Mouse (Mus musculus) heart, embryonic 11.5 days (tissue): ENCODE data around the gene Gm9972. TPM values are rescaled to one million over a fixed set of nuclear protein-coding genes. Genes with fewer than 3 reads are reported as not detected.

Experiments
- ATAC-seq: fragments of 200-750 bp; cut with Nextera tagmentation; replicated peaks from 2 replicates; pipeline ENCODE4 v1.8.0; 2017; ENCODE audit warnings: moderate library complexity; ENCODE audit not compliant: insufficient number of reproducible peaks, low FRiP score, low TSS enrichment
- H3K27ac ChIP-seq: fragments of 300-500 bp; sonication (generic); 2 replicates; pipeline ENCODE4 v1.5.1; 2014; ENCODE audit warnings: mild to moderate bottlenecking, low read depth, low read length
- H3K27me3 ChIP-seq: fragments of 300-500 bp; sonication (generic); 2 replicates; pipeline ENCODE4 v1.6.1; 2014; ENCODE audit warnings: mild to moderate bottlenecking, low read length, mixed read lengths; ENCODE audit not compliant: control insufficient read depth, insufficient read depth
- H3K36me3 ChIP-seq: fragments of 300-500 bp; sonication (generic); 2 replicates; pipeline ENCODE4 v1.6.1; 2014; ENCODE audit warnings: mild to moderate bottlenecking, low read length, moderate library complexity, mixed read lengths; ENCODE audit not compliant: control insufficient read depth, insufficient read depth
- H3K4me1 ChIP-seq: fragments of 300-500 bp; sonication (generic); 2 replicates; pipeline ENCODE4 v1.6.1; 2014; ENCODE audit warnings: low read length; ENCODE audit not compliant: control insufficient read depth, insufficient read depth
- H3K4me2 ChIP-seq: fragments of 300-500 bp; sonication (generic); 2 replicates; pipeline ENCODE4 v1.6.1; 2014; ENCODE audit warnings: mild to moderate bottlenecking, moderate library complexity
- H3K4me3 ChIP-seq: fragments of 300-500 bp; sonication (generic); 2 replicates; pipeline ENCODE4 v1.5.1; 2014; ENCODE audit warnings: low read depth, low read length
- H3K9ac ChIP-seq: fragments of 300-500 bp; sonication (generic); 2 replicates; pipeline ENCODE4 v1.6.1; 2014; ENCODE audit warnings: mild to moderate bottlenecking, low read depth, low read length, moderate library complexity
- H3K9me3 ChIP-seq: fragments of 300-500 bp; sonication (generic); replicated peaks from 2 replicates; pipeline ENCODE4 v1.6.1; 2016; ENCODE audit warnings: low read length; ENCODE audit not compliant: control insufficient read depth
- WGBS: fragments of 180-500 bp; shearing (Covaris S2); extraction: QIAGEN DNeasy Blood & Tissue Kit; methylation state at CpG from one replicate; pipeline ENCODE4 v1.1.7; 2014; ENCODE audit not compliant: insufficient replicate concordance; 5-methylcytosine and 5-hydroxymethylcytosine counted together
- polyA plus RNA-seq: library from polyadenylated mRNA; unstranded; fragments of >200 nt; fragmentation: Nextera tagmentation; extraction: Ambion mirVana; gene quantifications from 2 replicates; pipeline ENCODE4 v1.2.1, GENCODE M21; 2014

Gene Gm9972
- not detected in 2 replicates for polyA plus RNA-seq

DNA sequence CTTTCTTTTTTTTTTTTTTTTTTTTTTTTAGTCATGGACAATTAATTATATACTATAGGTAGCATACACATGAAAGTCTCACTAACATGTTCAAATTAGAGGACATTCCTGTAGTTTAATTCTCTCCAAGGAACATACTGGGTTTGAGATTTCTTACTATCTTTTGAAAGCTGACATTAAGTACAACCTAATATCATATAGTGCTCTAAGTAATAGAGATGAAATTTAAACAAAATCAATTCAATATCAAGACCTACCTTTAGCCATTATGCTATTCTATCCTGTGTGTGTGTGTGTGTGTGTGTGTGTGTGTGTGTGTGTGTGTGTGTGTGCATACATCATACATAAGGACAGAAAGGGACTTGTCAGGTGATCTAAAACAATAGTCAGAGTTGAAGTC lies at the start of gene Gm9972:
Gene Gm9972 (plus strand): TSS at position 301 of the 400 bp plus-strand sequence.
- H3K27me3 ChIP-seq = no peaks in the 10 kb centered on the region
- no peak for ATAC-seq
- H3K27ac ChIP-seq = no peak within 1 kb of the TSS
- no peak within 1 kb of the TSS for H3K9ac ChIP-seq
- no peaks in the 10 kb centered on the region for H3K9me3 ChIP-seq
- no peaks in the 10 kb centered on the region for H3K36me3 ChIP-seq
- H3K4me2 ChIP-seq = no peak within 1 kb of the TSS
- H3K4me1 ChIP-seq = no peaks in the 10 kb centered on the region
- no peak within 1 kb of the TSS for H3K4me3 ChIP-seq

DNA sequence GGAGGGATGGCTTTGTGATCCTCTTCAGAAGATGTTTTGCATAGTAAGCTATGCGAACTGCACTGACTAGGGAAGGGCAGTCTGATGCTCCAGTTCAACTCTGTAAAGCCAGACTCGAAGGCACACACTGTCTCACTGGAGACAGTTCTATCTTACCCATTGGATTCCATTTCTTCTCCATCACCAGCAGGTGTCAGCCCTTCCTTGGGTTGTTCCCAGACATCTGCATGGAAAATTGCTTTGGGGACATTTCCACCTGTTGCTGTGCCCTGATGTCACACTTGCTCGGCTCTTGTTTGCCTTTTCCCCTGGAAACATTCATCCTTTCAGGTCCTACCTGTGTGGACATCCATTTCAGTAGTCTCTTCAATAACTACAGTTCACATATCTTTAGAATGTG lies 36.4 kb upstream of the Gm9972 start:
- Histone ChIP-seq H3K36me3 (no peaks in the 10 kb centered on the region), H3K9me3 (no peaks in the 10 kb centered on the region), H3K4me3 (no peak overlapping the region), H3K27ac (no peak overlapping the region), H3K9ac (no peak overlapping the region), H3K4me1 (no peaks in the 10 kb centered on the region), H3K4me2 (no peak overlapping the region), H3K27me3 (no peaks in the 10 kb centered on the region)
- no peak for ATAC-seq
- 48% methylated on average over 3 of the region's 3 CpGs for WGBS

DNA sequence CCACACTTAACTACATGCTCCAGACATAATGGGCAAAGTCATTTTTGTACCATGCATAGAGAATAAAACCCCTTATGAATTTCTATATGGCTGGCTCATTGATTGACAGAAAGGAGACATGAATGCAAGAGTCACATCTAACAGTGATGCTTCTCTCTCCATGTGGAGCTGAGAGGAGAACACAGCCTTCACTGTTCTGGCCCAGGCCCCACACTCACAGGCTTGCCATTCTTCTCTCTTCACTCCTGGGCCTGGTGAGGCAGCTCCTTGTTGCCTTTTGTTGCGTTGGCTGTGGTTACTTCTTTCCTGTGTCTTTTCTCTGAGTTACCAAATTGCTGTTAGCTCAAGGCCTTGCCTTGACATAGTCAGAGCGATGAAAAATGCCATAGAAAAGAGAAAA lies 23.6 kb upstream of the Gm9972 start:
- Histone ChIP-seq H3K27me3 (no peaks in the 10 kb centered on the region), H3K9ac (no peak overlapping the region), H3K36me3 (no peaks in the 10 kb centered on the region), H3K27ac (no peak overlapping the region), H3K4me1 (no peaks in the 10 kb centered on the region), H3K9me3 (no peaks in the 10 kb centered on the region), H3K4me3 (no peak overlapping the region), H3K4me2 (no peak overlapping the region)
- no peak for ATAC-seq
- 70% methylated on average over 2 of the region's 2 CpGs for WGBS

- H3K27ac ChIP-seq = no peak overlapping the region
- no peak for ATAC-seq
- H3K4me1 ChIP-seq = no peaks in the 10 kb centered on the region
- H3K4me2 ChIP-seq = no peak overlapping the region
- H3K9ac ChIP-seq = no peak overlapping the region
- H3K9me3 ChIP-seq = no peaks in the 10 kb centered on the region
- no peaks in the 10 kb centered on the region for H3K27me3 ChIP-seq
- H3K4me3 ChIP-seq = no peak overlapping the region
- WGBS = 78% methylated on average over 4 of the region's 4 CpGs
- no peaks in the 10 kb centered on the region for H3K36me3 ChIP-seq
These were observed 22.6 kb upstream of the Gm9972 start for GRCm38 (mm10) chr11:43012980-43013379.

DNA sequence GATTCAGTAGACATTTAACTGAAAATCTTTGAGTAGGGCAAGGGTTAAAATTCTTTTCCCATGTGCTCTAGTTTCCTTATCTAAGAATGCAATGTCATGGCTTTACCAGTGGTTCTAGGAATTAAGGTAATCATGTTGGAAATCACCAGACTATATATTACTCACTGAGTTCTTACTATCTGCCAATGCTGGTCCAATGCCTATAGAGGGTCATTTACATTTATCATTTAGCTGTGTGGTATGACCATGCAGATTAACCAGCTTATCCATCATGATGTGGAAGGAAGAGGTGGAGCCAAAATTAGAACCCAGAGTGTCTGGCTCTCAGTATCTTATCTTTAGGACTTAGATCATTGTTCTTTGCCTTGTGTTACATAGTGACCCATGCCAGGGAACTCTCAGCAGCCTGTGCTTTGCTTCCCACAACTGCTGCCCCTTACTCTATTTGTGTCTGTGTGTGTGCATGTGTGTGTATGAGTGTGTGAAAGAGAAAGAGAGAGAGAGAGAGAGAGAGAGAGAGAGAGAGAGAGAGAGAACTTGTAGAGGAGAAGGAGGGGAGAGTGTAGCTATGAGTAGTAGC lies 12.3 kb upstream of the Gm9972 start:
- no peak overlapping the region for H3K27ac ChIP-seq
- no peak overlapping the region for H3K4me3 ChIP-seq
- no peak overlapping the region for H3K4me2 ChIP-seq
- no peaks in the 10 kb centered on the region for H3K36me3 ChIP-seq
- H3K27me3 ChIP-seq = no peaks in the 10 kb centered on the region
- H3K9ac ChIP-seq = no peak overlapping the region
- ATAC-seq = no peak
- peaks cover 4% of the 10 kb centered on the region; the same call in 1 of the 2 replicates for H3K4me1 ChIP-seq
- H3K9me3 ChIP-seq = no peaks in the 10 kb centered on the region

- Histone ChIP-seq H3K27me3 (no peaks in the 10 kb centered on the region), H3K36me3 (no peaks in the 10 kb centered on the region), H3K9me3 (no peaks in the 10 kb centered on the region), H3K9ac (no peak overlapping the region), H3K4me2 (no peak overlapping the region), H3K4me3 (no peak overlapping the region), H3K4me1 (no peaks in the 10 kb centered on the region), H3K27ac (no peak overlapping the region)
- WGBS = 69% methylated on average over 1 of the region's 1 CpGs
- no peak for ATAC-seq
These were observed 5.7 kb upstream of the Gm9972 start for GRCm38 (mm10) chr11:43029813-43030212.

DNA sequence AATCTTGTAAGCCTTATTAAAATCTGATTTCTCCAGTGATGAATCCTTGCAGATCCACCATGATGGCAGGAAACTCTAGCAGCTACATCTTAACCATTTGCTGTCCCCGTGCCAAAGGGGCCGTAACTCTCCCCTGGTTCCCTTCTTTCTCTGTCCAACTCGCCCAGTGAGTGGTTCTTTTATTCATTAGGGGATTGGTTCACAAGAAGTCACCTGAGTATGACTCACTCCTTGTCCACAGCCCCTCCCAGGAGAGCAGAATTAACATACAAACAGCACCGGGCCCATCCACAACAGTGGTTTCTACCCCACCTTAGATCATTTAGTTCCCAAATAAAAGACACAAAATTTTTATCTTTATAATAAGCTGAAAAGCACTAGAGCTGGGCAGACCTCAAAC lies 3.4 kb upstream of the Gm9972 start:
- Histone ChIP-seq H3K9ac (no peak overlapping the region), H3K36me3 (no peaks in the 10 kb centered on the region), H3K4me2 (no peak overlapping the region), H3K4me3 (no peak overlapping the region), H3K9me3 (no peaks in the 10 kb centered on the region), H3K27me3 (no peaks in the 10 kb centered on the region), H3K4me1 (no peaks in the 10 kb centered on the region), H3K27ac (no peak overlapping the region)
- no peak for ATAC-seq
- 83% methylated on average over 4 of the region's 4 CpGs for WGBS

- 85% methylated on average over 3 of the region's 3 CpGs for whole genome bisulfite sequencing
- Histone ChIP-seq H3K27me3 (no peaks in the 10 kb centered on the region), H3K4me2 (no peak overlapping the region)
These were observed 10.5 kb downstream of the Gm9972 start for GRCm38 (mm10) chr11:43045871-43046548.

DNA sequence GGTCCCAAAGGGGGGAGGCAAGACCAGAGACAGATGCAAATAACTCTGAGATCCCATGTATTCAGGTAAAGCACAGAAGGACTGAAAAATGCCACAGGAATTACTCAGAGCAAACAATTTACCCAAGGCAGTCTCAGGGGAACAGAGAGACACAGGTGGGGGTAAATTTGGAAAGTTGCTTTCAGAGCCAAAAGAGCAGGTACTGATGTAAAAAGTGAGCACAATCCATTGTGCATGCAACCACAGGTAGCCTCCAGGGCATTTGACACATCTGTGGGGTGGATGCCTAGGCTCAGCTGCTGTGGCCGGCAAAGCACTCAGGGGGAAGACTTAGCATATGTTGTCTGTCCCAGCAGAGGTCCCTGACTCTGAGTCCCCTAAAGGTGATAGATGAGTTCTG lies 13.8 kb downstream of the Gm9972 start:
- Histone ChIP-seq H3K27ac (no peak overlapping the region), H3K9me3 (no peaks in the 10 kb centered on the region), H3K9ac (no peak overlapping the region), H3K4me3 (no peak overlapping the region), H3K36me3 (no peaks in the 10 kb centered on the region), H3K4me2 (no peak overlapping the region), H3K4me1 (no peaks in the 10 kb centered on the region), H3K27me3 (no peaks in the 10 kb centered on the region)
- WGBS = 38% methylated on average over 1 of the region's 1 CpGs
- ATAC-seq = no peak

More at GRCm38 (mm10) chr11:43045871-43046548, 10.5 kb downstream of the Gm9972 start:
- Histone ChIP-seq H3K36me3 (no peaks in the 10 kb centered on the region), H3K4me3 (no peak overlapping the region), H3K4me1 (no peaks in the 10 kb centered on the region), H3K27ac (no peak overlapping the region), H3K9ac (no peak overlapping the region), H3K9me3 (no peaks in the 10 kb centered on the region)
- no peak for ATAC-seq
